Mouse (Mus musculus): ENCODE data around the gene Ankrd50. TPM values are rescaled to one million over a fixed set of nuclear protein-coding genes. Genes with fewer than 3 reads are reported as not detected.

Ankrd50 gene
- polyA plus RNA-seq, 1 experiment from 2014 or later, result 29.3 TPM

DNA sequence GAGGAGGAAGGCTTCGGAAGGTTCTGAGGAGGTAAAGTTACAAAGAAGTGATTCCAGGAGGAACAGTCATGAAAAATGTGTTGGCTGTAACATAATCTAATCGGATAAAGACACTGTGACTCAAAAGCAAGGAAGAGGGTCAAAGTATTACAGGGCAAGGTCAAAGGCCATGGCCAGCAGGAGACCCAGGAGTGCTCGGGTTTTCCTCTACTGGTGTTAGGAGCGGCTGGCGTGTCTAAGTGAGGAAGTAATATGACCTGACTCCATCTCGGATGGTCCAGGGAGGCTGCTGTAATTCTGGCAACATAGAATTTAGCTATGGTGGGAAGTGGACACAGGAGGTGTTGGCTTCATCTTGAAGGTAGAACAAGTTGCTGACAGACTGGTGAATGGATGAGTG, 9.1 kb downstream of the Ankrd50 start:
- Histone ChIP-seq H3K4me1 (replicated peaks; ENCODE audit: control insufficient read depth, insufficient read depth, low read length) (peaks cover 47% of the 10 kb centered on the region), H3K36me3 (replicated peaks; ENCODE audit: control insufficient read depth, insufficient read depth) (no peaks in the 10 kb centered on the region; the same call in 1 of the 2 replicates), H3K4me3 (replicated peaks; ENCODE audit: low read length) (no peak overlapping the region), H3K9me3 (ENCODE audit: control insufficient read depth, low read length) (no peaks in the 10 kb centered on the region), H3K9ac (no peak overlapping the region), H3K4me2 (replicated peaks) (no peak overlapping the region), H3K27ac (no peak overlapping the region), H3K27me3 (ENCODE audit: control insufficient read depth, insufficient read depth, low read length) (no peaks in the 10 kb centered on the region)
- ATAC-seq (ENCODE audit: low FRiP score) (no peak), DNase-seq (ENCODE audit: low spot score) (no peak)
- 55% methylated on average over 6 of the region's 6 CpGs for WGBS

- Histone ChIP-seq H3K27ac (no peak overlapping the region), H3K27me3 (ENCODE audit: control insufficient read depth, insufficient read depth, low read length) (no peaks in the 10 kb centered on the region), H3K4me2 (replicated peaks) (no peak overlapping the region), H3K9ac (no peak overlapping the region), H3K4me1 (replicated peaks; ENCODE audit: control insufficient read depth, insufficient read depth, low read length) (peaks cover 25% of the 10 kb centered on the region), H3K9me3 (ENCODE audit: control insufficient read depth, low read length) (no peaks in the 10 kb centered on the region), H3K36me3 (replicated peaks; ENCODE audit: control insufficient read depth, insufficient read depth) (no peaks in the 10 kb centered on the region), H3K4me3 (replicated peaks; ENCODE audit: low read length) (no peak overlapping the region)
- WGBS, result 91% methylated on average over 4 of the region's 4 CpGs
- no peak for ATAC-seq (ENCODE audit: low FRiP score)
- DNase-seq (ENCODE audit: low spot score), result no peak
Observed at GRCm38 (mm10) chr3:38473138-38473537, 11.5 kb downstream of the Ankrd50 start.

DNA sequence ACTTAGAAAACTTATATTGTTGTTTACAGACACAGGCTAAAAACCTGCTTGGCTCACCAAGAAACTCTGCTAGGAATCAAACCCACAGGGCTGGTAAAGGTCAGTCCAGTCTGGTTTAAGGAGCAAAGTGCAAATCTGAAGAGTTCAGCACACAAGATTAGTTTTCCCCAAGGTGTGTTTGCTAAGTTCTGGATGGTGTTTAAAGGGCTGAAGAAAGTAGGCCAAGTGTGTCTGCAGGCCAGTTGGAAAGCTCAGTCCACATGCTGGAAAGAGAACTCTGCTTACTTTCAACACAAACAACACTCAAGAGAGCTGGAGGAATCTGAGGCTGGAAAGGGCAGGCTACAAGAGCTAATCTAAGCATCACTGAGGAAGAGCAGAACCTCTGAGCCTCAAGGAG, 13.1 kb downstream of the Ankrd50 start:
- peaks cover 22% of the 10 kb centered on the region for H3K4me1 ChIP-seq (replicated peaks; ENCODE audit: control insufficient read depth, insufficient read depth, low read length)
- no peak overlapping the region for H3K9ac ChIP-seq
- H3K36me3 ChIP-seq (replicated peaks; ENCODE audit: control insufficient read depth, insufficient read depth), result no peaks in the 10 kb centered on the region
- no peak overlapping the region for H3K4me2 ChIP-seq (replicated peaks)
- DNase-seq (ENCODE audit: low spot score) (no peak), ATAC-seq (ENCODE audit: low FRiP score) (no peak)
- no peaks in the 10 kb centered on the region for H3K27me3 ChIP-seq (ENCODE audit: control insufficient read depth, insufficient read depth, low read length)
- no peak overlapping the region for H3K27ac ChIP-seq
- H3K4me3 ChIP-seq (replicated peaks; ENCODE audit: low read length), result no peak overlapping the region
- H3K9me3 ChIP-seq (ENCODE audit: control insufficient read depth, low read length), result no peaks in the 10 kb centered on the region

- 84% methylated on average over 8 of the region's 8 CpGs for WGBS
- no peak overlapping the region for H3K4me3 ChIP-seq (replicated peaks; ENCODE audit: low read length)
- H3K9ac ChIP-seq, result no peak overlapping the region
- no peak overlapping the region for H3K27ac ChIP-seq
- no peak overlapping the region for H3K4me2 ChIP-seq (replicated peaks)
- no peaks in the 10 kb centered on the region; the same call in 1 of the 2 replicates for H3K36me3 ChIP-seq (replicated peaks; ENCODE audit: control insufficient read depth, insufficient read depth)
- H3K27me3 ChIP-seq (ENCODE audit: control insufficient read depth, insufficient read depth, low read length), result no peaks in the 10 kb centered on the region
- no peaks in the 10 kb centered on the region for H3K9me3 ChIP-seq (ENCODE audit: control insufficient read depth, low read length)
- H3K4me1 ChIP-seq (replicated peaks; ENCODE audit: control insufficient read depth, insufficient read depth, low read length), result peaks cover 4% of the 10 kb centered on the region; the same call in 1 of the 2 replicates
- no peak for ATAC-seq (ENCODE audit: low FRiP score)
- no peak for DNase-seq (ENCODE audit: low spot score)
Observed at GRCm38 (mm10) chr3:38468131-38468530, 16.5 kb downstream of the Ankrd50 start.

DNA sequence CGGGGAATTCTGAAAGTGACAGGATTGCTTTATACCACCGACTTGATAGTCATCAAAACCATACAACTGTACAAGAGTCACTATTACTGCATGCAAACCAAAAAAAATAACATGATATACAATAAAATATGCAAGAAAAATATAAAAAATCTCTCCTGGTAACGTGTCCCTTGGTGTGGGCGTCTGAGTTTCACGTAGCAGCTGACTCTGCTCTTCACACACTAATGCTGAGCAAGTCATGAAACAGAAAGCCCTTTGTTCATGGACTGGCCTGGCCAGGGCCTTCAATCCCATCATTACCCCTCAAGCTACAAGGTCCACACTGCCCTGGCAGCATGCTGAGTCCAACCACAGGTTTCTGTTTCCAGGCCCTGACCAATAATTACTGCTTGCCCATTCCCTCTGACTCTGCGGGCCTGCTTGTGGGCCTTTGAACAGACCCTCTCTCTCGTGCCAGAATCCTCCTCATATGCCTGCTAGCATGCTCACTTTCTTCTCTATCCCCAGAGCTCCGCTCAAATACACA, 17.7 kb downstream of the Ankrd50 start:
- H3K4me1 ChIP-seq (replicated peaks; ENCODE audit: control insufficient read depth, insufficient read depth, low read length), result peaks cover 4% of the 10 kb centered on the region; the same call in 1 of the 2 replicates
- H3K27ac ChIP-seq, result no peak overlapping the region
- no peak overlapping the region for H3K4me2 ChIP-seq (replicated peaks)
- no peak for ATAC-seq (ENCODE audit: low FRiP score)
- H3K27me3 ChIP-seq (ENCODE audit: control insufficient read depth, insufficient read depth, low read length), result no peaks in the 10 kb centered on the region
- no peak for DNase-seq (ENCODE audit: low spot score)
- H3K9me3 ChIP-seq (ENCODE audit: control insufficient read depth, low read length), result no peaks in the 10 kb centered on the region
- H3K4me3 ChIP-seq (replicated peaks; ENCODE audit: low read length), result no peak overlapping the region
- 78% methylated on average over 8 of the region's 8 CpGs for WGBS
- H3K36me3 ChIP-seq (replicated peaks; ENCODE audit: control insufficient read depth, insufficient read depth), result peaks cover 12% of the 10 kb centered on the region
- no peak overlapping the region for H3K9ac ChIP-seq

DNA sequence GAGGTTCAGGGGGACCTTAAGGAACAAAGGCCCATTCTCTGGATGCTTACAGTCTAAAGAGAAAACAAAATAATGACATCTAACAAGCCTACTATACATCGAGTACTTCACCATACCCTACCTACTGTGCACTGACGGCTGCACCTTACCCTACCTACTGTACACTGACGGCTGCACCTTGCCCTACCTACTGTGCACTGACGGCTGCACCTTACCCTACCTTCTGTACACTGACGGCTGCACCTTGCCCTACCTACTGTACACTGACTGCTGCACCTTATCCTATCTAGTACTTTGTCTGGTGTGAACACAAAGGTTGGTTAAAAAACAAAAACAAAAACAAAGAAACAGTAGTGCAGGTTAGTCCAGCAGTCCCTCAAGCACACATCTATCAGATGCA, 18.5 kb downstream of the Ankrd50 start:
- Histone ChIP-seq H3K4me2 (replicated peaks) (no peak overlapping the region), H3K4me1 (replicated peaks; ENCODE audit: control insufficient read depth, insufficient read depth, low read length) (0 out of 2 replicates have a peak, but pooled peaks cover 4% of the 10 kb centered on the region), H3K27ac (no peak overlapping the region), H3K36me3 (replicated peaks; ENCODE audit: control insufficient read depth, insufficient read depth) (peaks cover 20% of the 10 kb centered on the region), H3K27me3 (ENCODE audit: control insufficient read depth, insufficient read depth, low read length) (no peaks in the 10 kb centered on the region), H3K9ac (no peak overlapping the region), H3K9me3 (ENCODE audit: control insufficient read depth, low read length) (no peaks in the 10 kb centered on the region), H3K4me3 (replicated peaks; ENCODE audit: low read length) (no peak overlapping the region)
- DNase-seq (ENCODE audit: low spot score) (no peak), ATAC-seq (ENCODE audit: low FRiP score) (no peak)
- WGBS, result 92% methylated on average over 5 of the region's 5 CpGs

DNA sequence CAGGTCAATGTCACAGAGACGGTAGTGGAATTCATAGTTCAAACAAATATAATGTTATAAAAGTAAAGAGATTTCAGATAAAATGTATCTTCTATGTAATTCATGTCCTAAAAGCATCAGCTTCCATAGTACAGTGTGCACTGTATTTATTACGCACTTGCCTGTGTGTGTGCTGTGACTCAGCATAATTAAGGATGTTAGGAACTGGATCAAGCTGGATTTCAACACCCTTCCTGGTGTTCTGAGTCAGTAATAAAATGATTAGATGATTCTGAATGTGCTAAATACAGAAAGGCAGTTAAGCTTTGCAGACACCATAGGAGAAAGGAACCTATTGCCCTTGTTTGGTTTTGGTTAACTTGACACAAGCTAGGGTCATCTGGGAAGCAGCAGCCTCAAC, 21.5 kb downstream of the Ankrd50 start:
- peaks cover 29% of the 10 kb centered on the region for H3K36me3 ChIP-seq (replicated peaks; ENCODE audit: control insufficient read depth, insufficient read depth)
- WGBS, result 94% methylated on average over 2 of the region's 2 CpGs
- H3K9ac ChIP-seq, result no peak overlapping the region
- H3K4me1 ChIP-seq (replicated peaks; ENCODE audit: control insufficient read depth, insufficient read depth, low read length), result no peaks in the 10 kb centered on the region
- no peak overlapping the region for H3K4me2 ChIP-seq (replicated peaks)
- H3K27ac ChIP-seq, result no peak overlapping the region
- DNase-seq (ENCODE audit: low spot score), result no peak
- H3K4me3 ChIP-seq (replicated peaks; ENCODE audit: low read length), result no peak overlapping the region
- no peak for ATAC-seq (ENCODE audit: low FRiP score)
- no peaks in the 10 kb centered on the region for H3K27me3 ChIP-seq (ENCODE audit: control insufficient read depth, insufficient read depth, low read length)
- no peaks in the 10 kb centered on the region for H3K9me3 ChIP-seq (ENCODE audit: control insufficient read depth, low read length)

DNA sequence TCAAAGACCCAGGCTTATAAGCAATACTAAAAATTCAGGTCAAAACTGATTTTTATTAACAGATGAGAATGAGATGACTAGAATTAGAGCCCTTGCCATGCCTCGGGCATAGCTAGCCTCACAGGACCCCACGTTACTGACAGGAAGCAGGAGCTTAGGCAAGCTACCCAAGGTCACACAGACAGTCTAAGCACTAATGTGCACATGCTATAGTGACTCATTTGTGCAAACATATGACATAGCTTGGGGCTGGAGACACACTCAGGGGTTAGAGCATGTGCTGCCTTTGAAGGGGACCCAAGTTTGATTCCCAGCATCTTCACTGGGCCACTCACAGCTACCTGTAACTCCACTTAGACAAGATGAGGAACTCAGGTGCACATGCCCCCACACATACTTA, 22.9 kb downstream of the Ankrd50 start:
- H3K36me3 ChIP-seq (replicated peaks; ENCODE audit: control insufficient read depth, insufficient read depth), result peaks cover 36% of the 10 kb centered on the region
- ATAC-seq (ENCODE audit: low FRiP score) (no peak), DNase-seq (ENCODE audit: low spot score) (no peak)
- no peak overlapping the region for H3K4me2 ChIP-seq (replicated peaks)
- H3K4me1 ChIP-seq (replicated peaks; ENCODE audit: control insufficient read depth, insufficient read depth, low read length), result no peaks in the 10 kb centered on the region
- H3K27me3 ChIP-seq (ENCODE audit: control insufficient read depth, insufficient read depth, low read length), result no peaks in the 10 kb centered on the region
- no peak overlapping the region for H3K27ac ChIP-seq
- H3K9me3 ChIP-seq (ENCODE audit: control insufficient read depth, low read length), result no peaks in the 10 kb centered on the region
- no peak overlapping the region for H3K9ac ChIP-seq
- H3K4me3 ChIP-seq (replicated peaks; ENCODE audit: low read length), result no peak overlapping the region
- WGBS, result 79% methylated on average over 2 of the region's 2 CpGs

DNA sequence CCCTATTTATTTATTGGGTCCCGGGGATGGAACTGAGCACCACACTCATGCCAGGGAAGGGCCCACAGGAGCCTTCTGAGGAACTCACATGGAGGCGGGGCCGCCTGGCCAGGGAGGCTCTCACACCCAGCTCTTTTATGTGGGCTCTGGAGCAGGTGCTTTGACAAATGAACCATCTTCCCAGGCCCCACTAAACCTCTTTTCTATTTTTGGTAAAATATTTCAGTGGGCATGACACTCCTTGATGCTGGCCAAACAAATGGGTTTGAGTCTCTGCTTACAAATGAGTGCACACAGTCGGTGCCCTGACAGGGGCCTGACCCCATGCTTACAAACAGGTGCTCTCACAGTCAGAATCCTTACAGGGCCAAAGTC, 24.4 kb downstream of the Ankrd50 start:
- ATAC-seq (ENCODE audit: low FRiP score), result no peak
- Histone ChIP-seq H3K9me3 (ENCODE audit: control insufficient read depth, low read length) (no peaks in the 10 kb centered on the region), H3K4me1 (replicated peaks; ENCODE audit: control insufficient read depth, insufficient read depth, low read length) (no peaks in the 10 kb centered on the region), H3K36me3 (replicated peaks; ENCODE audit: control insufficient read depth, insufficient read depth) (peaks cover 51% of the 10 kb centered on the region), H3K4me2 (replicated peaks) (no peak overlapping the region), H3K4me3 (replicated peaks; ENCODE audit: low read length) (no peak overlapping the region), H3K27ac (no peak overlapping the region), H3K9ac (no peak overlapping the region), H3K27me3 (ENCODE audit: control insufficient read depth, insufficient read depth, low read length) (no peaks in the 10 kb centered on the region)
- 92% methylated on average over 4 of the region's 4 CpGs for WGBS
- no peak for DNase-seq (ENCODE audit: low spot score)
